Mouse (Mus musculus) stomach, postnatal 0 days (tissue): ENCODE measurements around the gene Tmem256.

Experiments
- CTCF ChIP-seq: IDR thresholded peaks from 2 replicates; pipeline ENCODE4 v1.5.1; 2016; ENCODE audit warnings: antibody characterized with exemption, low read depth, mild to moderate bottlenecking, moderate library complexity
- EP300 ChIP-seq: optimal IDR thresholded peaks from 2 replicates; pipeline ENCODE3; 2016; ENCODE audit warnings: antibody characterized with exemption

DNA sequence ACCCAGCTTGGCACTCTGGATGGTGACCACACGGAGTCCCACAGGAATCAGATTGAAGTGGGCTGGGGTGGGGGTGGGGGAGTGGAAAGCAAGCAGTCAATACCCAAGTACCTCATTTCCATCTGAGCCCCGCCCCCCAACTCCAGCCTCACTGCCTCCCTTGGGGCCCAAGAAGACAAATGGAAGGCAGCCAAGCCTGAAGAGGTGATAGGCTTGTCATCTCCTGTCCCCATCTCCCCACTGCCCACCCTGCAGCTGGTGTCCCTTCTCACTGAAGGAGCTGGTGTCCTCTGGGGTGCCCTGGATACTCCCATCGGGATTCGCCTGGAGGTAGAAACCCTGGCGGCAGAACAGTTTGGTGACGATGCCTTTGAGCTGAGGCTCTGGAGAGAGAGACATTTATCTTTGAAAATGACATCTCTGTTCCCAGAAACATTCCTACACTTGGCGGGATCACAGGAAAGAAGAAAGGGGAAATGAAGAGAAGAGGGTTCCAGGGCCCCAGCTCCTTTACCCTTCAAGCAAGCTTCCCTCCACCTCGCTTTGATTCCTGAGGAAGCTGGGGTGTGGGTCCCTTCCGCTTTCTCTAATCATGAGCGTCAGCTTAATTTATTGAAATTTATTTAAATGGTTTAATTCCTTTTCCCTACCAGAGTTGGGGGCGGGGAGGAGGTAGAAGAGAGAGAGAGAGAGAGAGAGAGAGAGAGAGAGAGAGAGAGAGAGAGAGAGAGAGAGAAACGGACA is 38.7 kb upstream of the Tmem256 start:
- TF ChIP-seq CTCF (0 out of 2 replicates have a peak, but pooled peaks have one; percentile 8), EP300 (no peak)
